Mouse (Mus musculus): ENCODE data around the gene Ccdc71. TPM values are rescaled to one million over a fixed set of nuclear protein-coding genes. Genes with fewer than 3 reads are reported as not detected.

The Ccdc71 gene
- total and polyA plus RNA-seq, 3 experiments: 14.5 to 33.0 (median 16.1) TPM

- no peak overlapping the region for H3K27ac ChIP-seq (ENCODE audit: insufficient read depth, low read depth)
Observed at GRCm38 (mm10) chr9:108462192-108462591, 1.9 kb downstream of the Ccdc71 start.

GRCm38 (mm10) chr9:108463713-108464112 is 3.4 kb downstream of the Ccdc71 start:
- Histone ChIP-seq H3K27me3 (replicated peaks) (no peaks in the 10 kb centered on the region), H3K79me2 (replicated peaks; ENCODE audit: control insufficient read depth, extremely low read depth, insufficient read depth, poor library complexity, severe bottlenecking) (peaks cover 21% of the 10 kb centered on the region), H3K4me2 (ENCODE audit: insufficient read depth, low read depth, poor library complexity, severe bottlenecking) (no peak overlapping the region), H3K9me3 (replicated peaks; ENCODE audit: low read length) (no peaks in the 10 kb centered on the region), H3K4me3 (replicated peaks in 1 of 3; ENCODE audit: low read depth in 2 of 3, low read length in 2 of 3, poor library complexity in 1 of 3) (no peak overlapping the region), H3K4me1 (ENCODE audit: control insufficient read depth in 1 of 2, insufficient read depth in 2 of 2) (peaks cover 10 to 24% of the 10 kb centered on the region in 2 experiments), H3K36me3 (replicated peaks in 1 of 2; ENCODE audit: control insufficient read depth in 1 of 2, insufficient read depth in 1 of 2, low read length in 1 of 2) (peaks cover 19 to 49% of the 10 kb centered on the region in 2 experiments), H3K9ac (ENCODE audit: insufficient read depth, low read depth) (no peak overlapping the region), H3K27ac (ENCODE audit: insufficient read depth, low read depth) (no peak overlapping the region)
- dilution Hi-C loops (cut with MboI; ENCODE audit: extremely low pct_ligation_motif_present, extremely low pct_unique_long_range_greater_than_20kb, low sequenced_read_pairs) (no loop called here), in situ Hi-C loops (cut with MboI; ENCODE audit: low pct_ligation_motif_present, low pct_unique_long_range_greater_than_20kb, low sequenced_read_pairs) (no loop called here)
- DNase-seq (ENCODE audit: extremely low read depth): no peak
- TF ChIP-seq E2F4 (IDR thresholded peaks at IDR 0.05; ENCODE audit: insufficient replicate concordance, low read depth, low read length) (no peak), MXI1 (IDR thresholded peaks at IDR 0.05; ENCODE audit: low read depth, low read length) (no peak), JUND (conservative IDR thresholded peaks at IDR 0.05; ENCODE audit: low read depth, low read length) (no peak), MYC (IDR thresholded peaks at IDR 0.05; ENCODE audit: low read depth, low read length) (no peak), JUN (IDR thresholded peaks at IDR 0.05; ENCODE audit: insufficient read depth, low read depth, low read length) (no peak), MAZ (IDR thresholded peaks at IDR 0.05; ENCODE audit: low read depth, low read length) (no peak), POLR2A (IDR thresholded peaks at IDR 0.05; ENCODE audit: low read depth, low read length) (no peak), POLR2AphosphoS2 (IDR thresholded peaks at IDR 0.05; ENCODE audit: low read depth, low read length) (no peak), MAX (IDR thresholded peaks at IDR 0.05; ENCODE audit: low read length) (no peak)

More at GRCm38 (mm10) chr9:108462192-108462591, 1.9 kb downstream of the Ccdc71 start:
- in situ Hi-C loops (cut with MboI; ENCODE audit: low pct_ligation_motif_present, low pct_unique_long_range_greater_than_20kb, low sequenced_read_pairs): no loop called here
- dilution Hi-C loops (cut with MboI; ENCODE audit: extremely low pct_ligation_motif_present, extremely low pct_unique_long_range_greater_than_20kb, low sequenced_read_pairs): no loop called here
- TF ChIP-seq NRF1 (IDR thresholded peaks at IDR 0.05; ENCODE audit: low read depth, low read length) (no peak), EP300 (IDR thresholded peaks at IDR 0.05; ENCODE audit: low read length) (no peak), MAX (IDR thresholded peaks at IDR 0.05; ENCODE audit: low read length) (no peak), ELF1 (IDR thresholded peaks at IDR 0.05; ENCODE audit: low read depth, low read length) (no peak), KAT2A (IDR thresholded peaks at IDR 0.05; ENCODE audit: insufficient replicate concordance, low read length) (no peak), RAD21 (IDR thresholded peaks at IDR 0.05; ENCODE audit: low read depth, low read length) (no peak), ZKSCAN1 (IDR thresholded peaks at IDR 0.05; ENCODE audit: borderline replicate concordance, low read depth, low read length) (no peak), CTCF (conservative IDR thresholded peaks at IDR 0.05 in 1 of 2, IDR thresholded peaks at IDR 0.05 in 1 of 2; ENCODE audit: low read depth in 2 of 2, low read length in 2 of 2) (no peak)
- Histone ChIP-seq H3K79me2 (replicated peaks; ENCODE audit: control insufficient read depth, extremely low read depth, insufficient read depth, poor library complexity, severe bottlenecking) (peaks cover 21% of the 10 kb centered on the region), H3K4me1 (ENCODE audit: control insufficient read depth in 1 of 2, insufficient read depth in 2 of 2) (peaks cover 10 to 24% of the 10 kb centered on the region in 2 experiments), H3K27me3 (replicated peaks) (no peaks in the 10 kb centered on the region), H3K4me2 (ENCODE audit: insufficient read depth, low read depth, poor library complexity, severe bottlenecking) (no peak overlapping the region), H3K36me3 (replicated peaks in 1 of 2; ENCODE audit: control insufficient read depth in 1 of 2, insufficient read depth in 1 of 2, low read length in 1 of 2) (peaks cover 19 to 49% of the 10 kb centered on the region in 2 experiments), H3K9ac (ENCODE audit: insufficient read depth, low read depth) (no peak overlapping the region), H3K4me3 (replicated peaks in 1 of 3; ENCODE audit: low read depth in 2 of 3, low read length in 2 of 3, poor library complexity in 1 of 3) (no peak overlapping the region), H3K9me3 (replicated peaks; ENCODE audit: low read length) (no peaks in the 10 kb centered on the region)
- DNase-seq (ENCODE audit: extremely low read depth): no peak
